ENCODE assay signal across 8 mouse cellular contexts in the genomic region with DNA sequence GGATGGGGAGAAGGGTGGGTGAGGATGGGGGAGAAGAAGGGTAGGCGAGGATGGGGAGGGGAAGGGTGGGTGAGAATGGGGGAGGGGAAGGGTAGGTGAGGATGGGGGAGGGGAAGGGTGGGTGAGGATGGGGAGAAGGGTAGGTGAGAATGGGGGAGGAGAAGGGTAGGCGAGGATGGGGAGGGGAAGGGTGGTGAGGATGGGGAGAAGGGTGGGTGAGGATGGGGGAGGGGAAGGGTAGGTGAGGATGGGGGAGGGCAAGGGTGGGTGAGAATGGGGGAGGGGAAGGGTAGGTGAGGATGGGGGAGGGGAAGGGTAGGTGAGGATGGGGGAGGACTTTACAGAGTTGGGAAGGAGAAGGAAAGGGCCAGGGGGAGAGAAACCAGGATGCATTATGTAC. TPM values are rescaled to one million over a fixed set of nuclear protein-coding genes. Genes with fewer than 3 reads are reported as not detected.
DNase-seq lines count a peak whose midpoint lies in the region; ATAC-seq and TF ChIP-seq lines count a peak whose summit lies in the region.
"Not testable (repeated sequence)": the region's sequence is repeated elsewhere in the genome, so short reads cannot be mapped to it uniquely, and the experiment has no call there.

No protein-coding gene starts in this region.

- H3K9me3 ChIP-seq in embryonic facial prominence, embryonic 11.5 days (replicated peaks; ENCODE audit: control insufficient read depth, low read length); hindbrain, postnatal 0 days (ENCODE audit: low read length); liver, embryonic 11.5 days (ENCODE audit: control insufficient read depth, low read length); midbrain, embryonic 10.5 days (replicated peaks); neural tube, embryonic 11.5 days (ENCODE audit: control insufficient read depth, low read length); stomach, postnatal 0 days (ENCODE audit: control insufficient read depth, low read length): not testable (repeated sequence)

- WGBS in embryonic facial prominence, embryonic 11.5 days = 97% methylated on average over 1 of the region's 2 CpGs
- WGBS in hindbrain, postnatal 0 days = 96% methylated on average over 1 of the region's 2 CpGs
- WGBS in liver, embryonic 11.5 days = 94% methylated on average over 1 of the region's 2 CpGs
- WGBS in midbrain, embryonic 10.5 days = 93% methylated on average over 2 of the region's 2 CpGs
- WGBS in neural tube, embryonic 11.5 days = 100% methylated on average over 1 of the region's 2 CpGs
- 90% methylated on average over 1 of the region's 2 CpGs for WGBS in stomach, postnatal 0 days

- H3K4me1 ChIP-seq in embryonic facial prominence, embryonic 11.5 days (ENCODE audit: control insufficient read depth, insufficient read depth, low read length); hindbrain, postnatal 0 days (ENCODE audit: insufficient read depth, low read length); liver, embryonic 11.5 days (replicated peaks; ENCODE audit: control insufficient read depth, insufficient read depth, low read length); midbrain, embryonic 10.5 days; neural tube, embryonic 11.5 days (ENCODE audit: control insufficient read depth, insufficient read depth, low read length); stomach, postnatal 0 days (replicated peaks; ENCODE audit: control insufficient read depth, insufficient read depth): not testable (repeated sequence)

- not testable (repeated sequence) for TF ChIP-seq CTCF in hindbrain, postnatal 0 days (IDR thresholded peaks at IDR 0.05; ENCODE audit: low read depth); stomach, postnatal 0 days (IDR thresholded peaks at IDR 0.05; ENCODE audit: low read depth)

- H3K4me2 ChIP-seq in embryonic facial prominence, embryonic 11.5 days (ENCODE audit: low read depth, low read length); hindbrain, postnatal 0 days (ENCODE audit: low read depth, low read length); liver, embryonic 11.5 days; neural tube, embryonic 11.5 days (ENCODE audit: low read depth); stomach, postnatal 0 days (replicated peaks; ENCODE audit: low read depth): not testable (repeated sequence)

- not testable (repeated sequence) for H3K9ac ChIP-seq in embryonic facial prominence, embryonic 11.5 days (replicated peaks; ENCODE audit: low read length); hindbrain, postnatal 0 days (replicated peaks; ENCODE audit: low read length); liver, embryonic 11.5 days (ENCODE audit: low read depth, low read length); neural tube, embryonic 11.5 days (ENCODE audit: low read length); stomach, postnatal 0 days (ENCODE audit: low read length)

- H3K27ac ChIP-seq in embryonic facial prominence, embryonic 11.5 days (replicated peaks; ENCODE audit: low read depth, low read length); hindbrain, postnatal 0 days; liver, embryonic 11.5 days (ENCODE audit: low read depth, low read length); midbrain, embryonic 10.5 days (replicated peaks); neural tube, embryonic 11.5 days (ENCODE audit: low read depth, low read length); stomach, postnatal 0 days (replicated peaks): not testable (repeated sequence)

- H3K36me3 ChIP-seq in embryonic facial prominence, embryonic 11.5 days (replicated peaks; ENCODE audit: control insufficient read depth, insufficient read depth, low read depth, low read length); hindbrain, postnatal 0 days (ENCODE audit: insufficient read depth, low read length); liver, embryonic 11.5 days (ENCODE audit: control insufficient read depth, insufficient read depth, low read length); midbrain, embryonic 10.5 days; neural tube, embryonic 11.5 days (ENCODE audit: control insufficient read depth, insufficient read depth, low read length); stomach, postnatal 0 days (ENCODE audit: control insufficient read depth, insufficient read depth, low read length): not testable (repeated sequence)

- not testable (repeated sequence) for ATAC-seq in embryonic facial prominence, embryonic 11.5 days (replicated peaks; ENCODE audit: insufficient number of reproducible peaks, low FRiP score, low TSS enrichment, low read depth); hindbrain, postnatal 0 days; liver, embryonic 11.5 days (replicated peaks; ENCODE audit: low FRiP score); neural tube, embryonic 11.5 days (ENCODE audit: insufficient read depth, low FRiP score, low TSS enrichment); stomach, postnatal 0 days (ENCODE audit: low FRiP score, low TSS enrichment)

- peak; percentile 48 for DNase-seq in CD4-positive, CD25-positive, alpha-beta regulatory T cell, adult 2 months (ENCODE audit: low read depth, low spot score)
- peak; percentile 2 for DNase-seq in Muller cell, postnatal 12 days (ENCODE audit: inconsistent ontology term)
- peak; percentile 3 for DNase-seq in embryonic facial prominence, embryonic 11.5 days (ENCODE audit: low spot score)
- peak; percentile 1 for DNase-seq in hindbrain, postnatal 0 days (ENCODE audit: low spot score)
- peak; percentile 11 for DNase-seq in liver, embryonic 11.5 days (ENCODE audit: low spot score)
- DNase-seq in midbrain, embryonic 10.5 days (ENCODE audit: low spot score) = peak; percentile 9
- peak; percentile 6 for DNase-seq in neural tube, embryonic 11.5 days (ENCODE audit: low spot score)
- peak; percentile 14 for DNase-seq in stomach, postnatal 0 days (ENCODE audit: low spot score)

- not testable (repeated sequence) for H3K4me3 ChIP-seq in embryonic facial prominence, embryonic 11.5 days (ENCODE audit: low read depth, low read length); hindbrain, postnatal 0 days (ENCODE audit: low read length); liver, embryonic 11.5 days (ENCODE audit: low read depth, low read length); midbrain, embryonic 10.5 days; neural tube, embryonic 11.5 days (ENCODE audit: low read depth, low read length); stomach, postnatal 0 days (ENCODE audit: low read depth, low read length)

- H3K27me3 ChIP-seq in embryonic facial prominence, embryonic 11.5 days (ENCODE audit: control insufficient read depth, insufficient read depth, low read length); hindbrain, postnatal 0 days (ENCODE audit: insufficient read depth, low read length); liver, embryonic 11.5 days (replicated peaks; ENCODE audit: control insufficient read depth, insufficient read depth, low read length); midbrain, embryonic 10.5 days (ENCODE audit: low read depth, poor library complexity, severe bottlenecking); neural tube, embryonic 11.5 days (ENCODE audit: control insufficient read depth, insufficient read depth, low read length); stomach, postnatal 0 days (ENCODE audit: control insufficient read depth, insufficient read depth, low read length): not testable (repeated sequence)

- TF ChIP-seq EP300 in stomach, postnatal 0 days (optimal IDR thresholded peaks at IDR 0.05) = not testable (repeated sequence)

RNA-seq across cellular contexts. Expression of gene Dynlt1b, which starts 39.2 kb away (rescaled TPM):
- polyA plus RNA-seq in embryonic facial prominence, embryonic 11.5 days (2014; fragmentation: Nextera tagmentation; extraction: Ambion mirVana) = 546 and 573 TPM in 2 replicates
- 392 and 457 TPM in 2 replicates for total RNA-seq in hindbrain, postnatal 0 days (2014; rRNA removed)
- polyA plus RNA-seq in hindbrain, postnatal 0 days (2015; fragmentation: Nextera tagmentation; extraction: Ambion mirVana) = 1,203 and 1,233 TPM in 2 replicates
- polyA plus RNA-seq in liver, embryonic 11.5 days (2014; fragmentation: Nextera tagmentation; extraction: Ambion mirVana) = 327 and 369 TPM in 2 replicates
- polyA plus RNA-seq in midbrain, embryonic 10.5 days (2016; fragmentation: Nextera tagmentation; extraction: Ambion mirVana) = 527 and 611 TPM in 2 replicates
- polyA plus RNA-seq in neural tube, embryonic 11.5 days (2014; fragmentation: Nextera tagmentation; extraction: Ambion mirVana) = 845 and 923 TPM in 2 replicates
- polyA plus RNA-seq in stomach, postnatal 0 days (2015; fragmentation: Nextera tagmentation; extraction: Ambion mirVana) = 477 and 484 TPM in 2 replicates
